Mouse (Mus musculus): ENCODE measurements around the gene Trpc4. TPM values are rescaled to one million over a fixed set of nuclear protein-coding genes. Genes with fewer than 3 reads are reported as not detected.
A peak's percentile ranks its signal among the peaks of the same experiment; 100 is the strongest.

Gene Trpc4
- polyA plus RNA-seq, 1 experiment from 2014 or later = 2.8 TPM

DNA sequence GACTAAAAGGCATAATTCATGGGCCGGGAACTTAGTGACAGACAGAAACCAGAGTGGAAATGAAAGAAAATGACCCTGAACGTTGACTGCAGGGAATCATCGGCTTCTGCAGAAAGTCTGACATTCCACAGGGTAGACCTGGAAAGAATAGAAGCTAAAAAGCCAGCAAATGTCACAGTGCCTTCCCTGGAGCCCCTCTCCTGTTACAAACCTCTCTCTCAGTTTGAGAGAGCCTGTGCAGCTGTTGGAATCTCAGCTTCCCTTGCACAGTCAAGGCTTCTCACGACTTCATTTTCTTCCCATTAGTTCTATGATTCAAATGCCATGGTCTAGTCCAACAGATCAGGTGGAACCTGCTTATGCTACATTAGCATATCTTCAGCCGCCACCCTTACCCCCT, 154.8 kb downstream of the Trpc4 start:
- no peak overlapping the region for H3K4me2 ChIP-seq
- no peak overlapping the region for H3K9ac ChIP-seq
- no peak overlapping the region for H3K4me3 ChIP-seq
- 30% methylated on average over 5 of the region's 5 CpGs for WGBS
- no peak for ATAC-seq (ENCODE audit: low read depth)
- no peaks in the 10 kb centered on the region for H3K27me3 ChIP-seq
- H3K9me3 ChIP-seq = no peaks in the 10 kb centered on the region
- no peak overlapping the region for H3K27ac ChIP-seq (replicated peaks)
- no peaks in the 10 kb centered on the region for H3K36me3 ChIP-seq
- H3K4me1 ChIP-seq (replicated peaks) = no peaks in the 10 kb centered on the region

DNA sequence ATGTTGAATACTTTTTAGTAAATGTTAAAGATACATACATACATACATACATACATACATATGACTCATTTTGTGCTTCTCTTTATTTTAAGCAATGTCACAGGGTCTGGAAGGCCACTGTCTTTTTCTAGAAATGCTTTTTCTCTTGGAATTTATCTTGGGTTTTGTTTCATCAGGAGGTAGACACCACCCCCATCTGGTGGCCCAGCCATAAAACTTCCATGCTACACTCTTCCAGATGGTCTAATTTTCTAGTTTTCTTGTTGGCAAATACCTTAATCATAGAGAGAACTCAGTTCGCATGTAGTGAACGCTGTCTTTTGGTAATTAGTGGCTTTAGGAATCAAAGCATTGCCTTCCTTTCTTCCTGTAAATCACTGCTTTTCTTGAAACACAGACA, 158.2 kb downstream of the Trpc4 start:
- no peak overlapping the region for H3K4me3 ChIP-seq
- no peak overlapping the region for H3K9ac ChIP-seq
- no peak overlapping the region for H3K4me2 ChIP-seq
- ATAC-seq (ENCODE audit: low read depth) = no peak
- no peaks in the 10 kb centered on the region for H3K27me3 ChIP-seq
- no peaks in the 10 kb centered on the region for H3K9me3 ChIP-seq
- no peaks in the 10 kb centered on the region for H3K36me3 ChIP-seq
- no peaks in the 10 kb centered on the region for H3K4me1 ChIP-seq (replicated peaks)
- 85% methylated on average over 2 of the region's 2 CpGs for WGBS
- no peak overlapping the region for H3K27ac ChIP-seq (replicated peaks)

DNA sequence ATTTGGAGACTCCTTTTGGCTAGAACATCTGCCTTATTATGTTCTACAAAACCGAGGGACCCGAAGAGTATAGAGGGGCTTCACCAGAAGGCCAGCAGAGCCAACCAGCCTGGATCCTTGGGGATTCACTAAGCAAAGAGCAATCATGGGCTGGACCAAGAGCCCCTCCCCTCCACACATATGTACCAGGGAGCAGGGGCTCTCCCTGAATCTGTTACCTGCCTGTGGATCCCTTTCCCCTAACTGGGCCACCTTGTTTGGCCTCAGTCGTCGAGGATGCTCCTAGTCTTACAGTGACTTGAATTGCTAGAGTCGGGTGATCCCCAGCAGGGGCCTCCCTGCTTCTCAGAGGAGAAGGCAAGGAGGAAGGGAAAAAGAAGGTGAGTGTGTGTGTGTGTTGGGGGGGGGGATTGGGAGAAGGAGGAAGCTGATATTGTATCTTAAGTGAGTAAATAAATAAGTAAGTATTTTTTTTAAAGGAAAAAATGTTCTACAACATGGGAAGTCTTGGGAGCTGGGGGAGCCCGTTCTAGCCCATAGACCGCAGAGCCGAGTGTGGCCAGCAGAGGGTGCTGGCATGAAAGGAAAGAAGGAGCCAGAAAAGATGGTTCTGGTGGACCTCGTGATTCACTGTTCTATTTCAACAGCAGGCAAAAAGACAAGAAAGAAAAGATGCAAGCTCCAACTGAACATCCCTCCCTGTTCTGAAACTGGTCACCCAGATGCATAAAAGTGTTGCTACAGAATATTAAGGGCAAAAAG, 197.2 kb downstream of the Trpc4 start:
- 33% methylated on average over 9 of the region's 9 CpGs for WGBS
- peaks cover 4% of the 10 kb centered on the region; the same call in 1 of the 2 replicates for H3K4me1 ChIP-seq (replicated peaks)
- ATAC-seq (ENCODE audit: low read depth) = no peak
- no peaks in the 10 kb centered on the region for H3K36me3 ChIP-seq
- H3K9ac ChIP-seq = no peak overlapping the region
- H3K4me2 ChIP-seq = no peak overlapping the region
- H3K9me3 ChIP-seq = no peaks in the 10 kb centered on the region
- H3K4me3 ChIP-seq = no peak overlapping the region
- no peak overlapping the region for H3K27ac ChIP-seq (replicated peaks)
- no peaks in the 10 kb centered on the region for H3K27me3 ChIP-seq

GRCm38 (mm10) chr3:54357561-54357960, 201.7 kb downstream of the Trpc4 start:
- H3K4me1 ChIP-seq (replicated peaks) = peaks cover 18% of the 10 kb centered on the region
- WGBS = 66% methylated on average over 3 of the region's 3 CpGs

DNA sequence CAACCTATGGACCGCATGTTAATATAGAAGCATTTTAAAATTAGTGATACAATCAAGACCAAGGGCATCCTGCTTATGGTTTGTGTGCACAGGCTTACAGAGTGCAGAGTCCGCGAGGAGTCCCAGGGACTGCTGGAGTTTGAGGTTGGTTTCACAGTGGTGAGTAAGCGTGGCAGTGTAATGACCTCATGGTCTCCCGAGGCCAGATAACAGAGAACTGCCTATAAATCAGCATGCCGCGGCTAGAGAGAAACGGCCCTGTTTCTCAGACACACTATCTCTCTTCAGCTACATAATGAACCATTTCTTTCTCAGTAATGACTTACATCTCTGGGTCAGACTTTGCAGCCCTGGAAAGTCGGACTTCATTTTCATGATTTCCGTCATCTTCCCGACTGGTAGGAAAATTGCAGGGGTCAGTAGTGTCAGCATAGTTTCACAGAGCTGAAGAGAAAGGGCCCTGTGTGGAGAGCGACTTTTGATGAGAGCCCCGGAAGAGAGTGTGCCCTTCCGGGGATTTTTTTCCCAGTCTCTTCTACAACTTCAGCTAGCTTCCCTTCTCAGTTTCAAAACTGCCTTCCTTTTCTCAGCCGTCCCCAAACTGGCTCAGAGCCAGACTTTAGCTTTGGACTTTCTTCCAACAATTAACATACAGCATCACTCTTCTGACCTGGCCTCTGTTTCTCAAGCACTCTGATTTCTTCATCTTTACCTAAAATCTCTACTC, 202.8 kb downstream of the Trpc4 start:
- Histone ChIP-seq H3K27ac (replicated peaks) (no peak overlapping the region; the same call in 1 of the 2 replicates), H3K9ac (no peak overlapping the region), H3K4me2 (peak overlapping the region; percentile 39), H3K27me3 (no peaks in the 10 kb centered on the region), H3K36me3 (no peaks in the 10 kb centered on the region), H3K4me3 (no peak overlapping the region), H3K4me1 (replicated peaks) (peaks cover 18% of the 10 kb centered on the region), H3K9me3 (no peaks in the 10 kb centered on the region)
- WGBS = 19% methylated on average over 15 of the region's 15 CpGs
- peak; percentile 91 for ATAC-seq (ENCODE audit: low read depth)

More at GRCm38 (mm10) chr3:54357561-54357960, 201.7 kb downstream of the Trpc4 start:
- Histone ChIP-seq H3K4me2 (no peak overlapping the region), H3K36me3 (no peaks in the 10 kb centered on the region), H3K27ac (replicated peaks) (no peak overlapping the region), H3K27me3 (no peaks in the 10 kb centered on the region), H3K9me3 (no peaks in the 10 kb centered on the region), H3K9ac (no peak overlapping the region), H3K4me3 (no peak overlapping the region)
- ATAC-seq (ENCODE audit: low read depth) = peak; percentile 49; the same call in 1 of the 2 replicates

- H3K27ac ChIP-seq (replicated peaks) = no peak within 1 kb of the TSS
- H3K9ac ChIP-seq = 0 out of 2 replicates have a peak within 1 kb of the TSS, but pooled peaks have one; percentile 26
- peak within 1 kb of the TSS; percentile 22; the same call in 1 of the 2 replicates for H3K4me2 ChIP-seq
- 49% methylated on average over 6 of the region's 6 CpGs for WGBS
- H3K4me3 ChIP-seq = peak within 1 kb of the TSS; percentile 19; the same call in 1 of the 2 replicates
- no peaks in the 10 kb centered on the region for H3K9me3 ChIP-seq
- H3K4me1 ChIP-seq (replicated peaks) = peaks cover 18% of the 10 kb centered on the region
- no peaks in the 10 kb centered on the region for H3K27me3 ChIP-seq
- no peak for ATAC-seq (ENCODE audit: low read depth)
- no peaks in the 10 kb centered on the region for H3K36me3 ChIP-seq
These were observed 205.1 kb downstream of the Trpc4 start, which contains the start of gene Postn for GRCm38 (mm10) chr3:54360897-54361296. TSS of gene Postn (plus strand) at chr3:54361109.

GRCm38 (mm10) chr3:54361656-54362055, 205.8 kb downstream of the Trpc4 start:
- no peaks in the 10 kb centered on the region for H3K9me3 ChIP-seq
- H3K27ac ChIP-seq (replicated peaks) = no peak overlapping the region
- peaks cover 18% of the 10 kb centered on the region for H3K4me1 ChIP-seq (replicated peaks)
- H3K36me3 ChIP-seq = no peaks in the 10 kb centered on the region
- no peaks in the 10 kb centered on the region for H3K27me3 ChIP-seq
- no peak overlapping the region for H3K9ac ChIP-seq
- no peak for ATAC-seq (ENCODE audit: low read depth)
- peak overlapping the region; percentile 5; the same call in 1 of the 2 replicates for H3K4me3 ChIP-seq
- peak overlapping the region; percentile 7; the same call in 1 of the 2 replicates for H3K4me2 ChIP-seq

Other genes starting within 250 kb of the Trpc4 start
- gene Postn, start 205.1 kb downstream of the Trpc4 start, polyA plus RNA-seq (2015; fragmentation: Nextera tagmentation; extraction: Ambion mirVana) = 75.5 TPM in 2 replicates

Measured in neural tube, embryonic 13.5 days (tissue).